Mouse (Mus musculus) embryonic facial prominence, embryonic 13.5 days (tissue): ENCODE results near the gene Acer3. TPM values are rescaled to one million over a fixed set of nuclear protein-coding genes. Genes with fewer than 3 reads are reported as not detected.
A peak's percentile ranks its signal among the peaks of the same experiment; 100 is the strongest.

Source experiments
- ATAC-seq: fragments of 200-750 bp; cut with Nextera tagmentation; 2 replicates; pipeline ENCODE4 v1.8.0; 2017; ENCODE audit warnings: low read depth; ENCODE audit not compliant: insufficient number of reproducible peaks, insufficient read depth, low FRiP score, low TSS enrichment
- H3K27ac ChIP-seq: fragments of 300-500 bp; sonication (generic); 2 replicates; pipeline ENCODE4 v1.5.1; 2015; ENCODE audit warnings: moderate library complexity, mild to moderate bottlenecking, inconsistent platforms
- H3K27me3 ChIP-seq: fragments of 300-500 bp; sonication (generic); 2 replicates; pipeline ENCODE4 v1.6.1; 2015; ENCODE audit warnings: mild to moderate bottlenecking, inconsistent platforms
- H3K36me3 ChIP-seq: fragments of 300-500 bp; sonication (generic); 2 replicates; pipeline ENCODE4 v1.6.1; 2015; ENCODE audit warnings: mild to moderate bottlenecking, inconsistent platforms
- H3K4me1 ChIP-seq: fragments of 300-500 bp; sonication (generic); 2 replicates; pipeline ENCODE4 v1.6.1; 2015; ENCODE audit warnings: inconsistent platforms
- H3K4me2 ChIP-seq: fragments of 300-500 bp; sonication (generic); 2 replicates; pipeline ENCODE4 v1.6.1; 2015; ENCODE audit warnings: moderate library complexity, mild to moderate bottlenecking, inconsistent platforms
- H3K4me3 ChIP-seq: fragments of 300-500 bp; sonication (generic); 2 replicates; pipeline ENCODE4 v1.5.1; 2015; ENCODE audit warnings: mild to moderate bottlenecking, inconsistent platforms
- H3K9ac ChIP-seq: fragments of 300-500 bp; sonication (generic); 2 replicates; pipeline ENCODE4 v1.6.1; 2015; ENCODE audit warnings: mild to moderate bottlenecking, inconsistent platforms
- H3K9me3 ChIP-seq: fragments of 300-500 bp; sonication (generic); 2 replicates; pipeline ENCODE4 v1.6.1; 2016; ENCODE audit warnings: inconsistent platforms
- WGBS: fragments of 180-500 bp; shearing (Covaris S2); methylation state at CpG from one replicate; pipeline ENCODE4 v1.1.7; 2015; ENCODE audit warnings: mixed read lengths; 5-methylcytosine and 5-hydroxymethylcytosine counted together
- polyA plus RNA-seq: library from polyadenylated mRNA; unstranded; fragments of >200 nt; fragmentation: Nextera tagmentation; extraction: Ambion mirVana; gene quantifications from 2 replicates; pipeline ENCODE4 v1.2.1, GENCODE M21; 2015

The Acer3 gene
- polyA plus RNA-seq, 1 experiment from 2014 or later, result 31.8 TPM

DNA sequence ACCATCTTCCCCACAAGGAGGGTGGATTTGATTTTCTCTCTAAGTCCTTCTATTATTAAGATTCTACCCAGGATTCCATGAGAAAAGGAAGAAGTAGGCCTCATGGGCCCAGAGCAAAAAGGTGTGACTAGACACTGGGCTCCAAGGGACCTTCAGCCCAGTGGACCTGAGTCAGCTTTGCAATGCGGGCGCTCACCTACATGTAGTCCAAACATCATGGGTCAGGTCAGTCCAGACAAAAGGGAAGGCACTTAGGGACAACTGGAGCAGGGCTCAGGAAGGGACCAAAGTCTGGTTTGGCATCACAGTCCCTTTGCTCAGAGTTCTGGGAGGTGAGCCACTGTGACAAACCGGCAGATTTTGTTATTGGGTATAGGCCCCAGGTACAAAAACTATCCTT is 30.5 kb upstream of the Acer3 start:
- H3K4me2 ChIP-seq, result no peak overlapping the region
- H3K27me3 ChIP-seq, result no peaks in the 10 kb centered on the region
- WGBS, result 95% methylated on average over 3 of the region's 3 CpGs
- H3K27ac ChIP-seq, result no peak overlapping the region
- 0 out of 2 replicates have a peak overlapping the region, but pooled peaks have one; percentile 3 for H3K9ac ChIP-seq
- no peaks in the 10 kb centered on the region for H3K9me3 ChIP-seq
- H3K36me3 ChIP-seq, result peaks cover 36% of the 10 kb centered on the region
- no peak for ATAC-seq
- peaks cover 36% of the 10 kb centered on the region for H3K4me1 ChIP-seq
- H3K4me3 ChIP-seq, result no peak overlapping the region

DNA sequence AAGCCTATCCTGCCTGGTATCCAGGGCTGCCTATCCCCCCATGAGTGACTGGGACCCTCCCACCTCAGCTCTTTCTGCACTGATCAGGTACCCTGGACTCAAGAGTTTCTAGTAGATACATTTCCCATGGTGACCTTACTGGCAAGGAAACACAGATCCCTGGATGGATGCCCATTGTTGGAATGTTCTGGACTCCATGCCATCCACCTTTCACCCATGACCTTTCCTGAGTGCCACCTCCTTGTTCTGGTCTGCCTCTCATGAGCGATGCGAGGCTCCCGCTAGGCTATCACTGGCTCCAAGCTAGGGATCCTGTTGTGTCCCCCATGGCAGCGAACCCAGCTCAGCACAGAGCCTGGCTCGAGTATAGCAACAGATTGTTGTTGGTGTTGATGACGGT is 28.8 kb upstream of the Acer3 start:
- H3K4me1 ChIP-seq, result peaks cover 19% of the 10 kb centered on the region
- H3K27me3 ChIP-seq, result no peaks in the 10 kb centered on the region
- H3K9ac ChIP-seq, result no peak overlapping the region
- WGBS, result 90% methylated on average over 6 of the region's 6 CpGs
- no peak overlapping the region for H3K4me3 ChIP-seq
- H3K4me2 ChIP-seq, result no peak overlapping the region
- H3K36me3 ChIP-seq, result peaks cover 36% of the 10 kb centered on the region
- H3K27ac ChIP-seq, result no peak overlapping the region
- no peak for ATAC-seq
- no peaks in the 10 kb centered on the region for H3K9me3 ChIP-seq

DNA sequence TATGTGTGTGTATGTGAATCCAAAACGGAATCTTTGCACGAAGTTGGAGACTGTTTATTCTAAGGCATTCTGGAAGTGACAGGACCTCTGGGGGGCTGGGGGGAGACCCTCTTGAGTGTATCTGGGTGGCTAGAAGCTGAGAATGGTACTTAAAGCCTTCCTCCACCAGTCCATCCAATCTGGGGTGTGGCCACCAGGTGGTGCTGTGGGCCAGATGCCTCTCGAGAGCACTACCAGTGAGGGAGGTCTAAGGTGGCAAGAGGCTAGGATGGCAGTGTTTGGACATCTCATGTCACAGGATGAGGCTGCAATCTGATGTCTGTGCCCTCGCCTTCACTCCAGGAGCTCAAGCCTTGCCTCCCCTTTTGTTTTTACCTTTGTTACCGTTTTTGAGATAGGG is 28.1 kb upstream of the Acer3 start:
- H3K9ac ChIP-seq, result no peak overlapping the region
- H3K4me1 ChIP-seq, result peaks cover 11% of the 10 kb centered on the region
- H3K27me3 ChIP-seq, result no peaks in the 10 kb centered on the region
- 23% methylated on average over 5 of the region's 5 CpGs for WGBS
- no peak overlapping the region for H3K4me2 ChIP-seq
- ATAC-seq, result no peak
- H3K27ac ChIP-seq, result no peak overlapping the region
- H3K4me3 ChIP-seq, result no peak overlapping the region
- H3K36me3 ChIP-seq, result peaks cover 36% of the 10 kb centered on the region
- H3K9me3 ChIP-seq, result no peaks in the 10 kb centered on the region

DNA sequence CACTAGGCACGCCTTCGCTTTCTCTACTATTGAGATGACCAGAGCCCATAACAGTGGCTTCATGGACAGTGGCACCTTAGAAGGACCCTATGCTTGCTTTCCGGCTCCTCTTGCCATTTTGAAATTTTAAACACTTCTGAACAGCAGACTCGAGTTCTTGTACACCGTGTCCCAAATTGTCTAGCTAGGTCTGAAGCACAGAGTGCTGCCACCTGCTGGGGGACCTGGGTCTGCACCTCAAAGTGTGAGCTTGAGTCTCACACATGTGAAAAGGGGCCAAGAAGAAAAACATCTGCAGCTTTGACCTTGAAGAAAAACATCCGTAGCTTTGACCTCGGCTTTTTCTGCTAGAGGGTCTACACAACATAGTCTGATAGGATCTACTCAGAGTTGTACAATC is 27.0 kb upstream of the Acer3 start:
- 52% methylated on average over 7 of the region's 7 CpGs for WGBS
- H3K9me3 ChIP-seq, result no peaks in the 10 kb centered on the region
- no peak overlapping the region for H3K4me3 ChIP-seq
- 0 out of 2 replicates have a peak, but pooled peaks cover 3% of the 10 kb centered on the region for H3K4me1 ChIP-seq
- no peak overlapping the region for H3K9ac ChIP-seq
- H3K4me2 ChIP-seq, result no peak overlapping the region
- no peak overlapping the region for H3K27ac ChIP-seq
- peaks cover 36% of the 10 kb centered on the region for H3K36me3 ChIP-seq
- 0 out of 2 replicates have a peak, but pooled peaks cover 4% of the 10 kb centered on the region for H3K27me3 ChIP-seq
- no peak for ATAC-seq

DNA sequence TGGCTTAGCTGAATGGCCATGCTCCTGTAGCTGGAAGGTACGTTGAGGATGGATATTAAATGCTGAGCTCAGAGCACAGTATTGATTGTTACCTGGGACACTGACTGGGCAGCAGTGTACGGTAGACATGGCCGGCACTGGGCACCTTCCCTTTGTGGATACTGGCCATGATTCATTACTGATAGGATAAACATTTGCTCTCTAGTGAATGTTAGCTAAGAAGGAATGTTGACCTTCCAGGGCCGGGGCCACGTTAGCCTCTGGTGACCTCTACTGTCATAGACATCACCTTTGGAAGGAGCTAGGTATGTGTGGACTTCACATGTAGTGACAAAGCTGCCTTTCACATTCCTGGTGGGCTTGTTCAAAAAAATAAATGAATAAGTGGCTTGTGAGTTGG is 26.5 kb upstream of the Acer3 start:
- Histone ChIP-seq H3K9me3 (no peaks in the 10 kb centered on the region), H3K4me1 (no peaks in the 10 kb centered on the region), H3K36me3 (peaks cover 31% of the 10 kb centered on the region), H3K9ac (no peak overlapping the region), H3K27ac (no peak overlapping the region), H3K27me3 (peaks cover 8% of the 10 kb centered on the region; the same call in 1 of the 2 replicates), H3K4me2 (no peak overlapping the region), H3K4me3 (no peak overlapping the region)
- no peak for ATAC-seq
- WGBS, result 80% methylated on average over 5 of the region's 5 CpGs

DNA sequence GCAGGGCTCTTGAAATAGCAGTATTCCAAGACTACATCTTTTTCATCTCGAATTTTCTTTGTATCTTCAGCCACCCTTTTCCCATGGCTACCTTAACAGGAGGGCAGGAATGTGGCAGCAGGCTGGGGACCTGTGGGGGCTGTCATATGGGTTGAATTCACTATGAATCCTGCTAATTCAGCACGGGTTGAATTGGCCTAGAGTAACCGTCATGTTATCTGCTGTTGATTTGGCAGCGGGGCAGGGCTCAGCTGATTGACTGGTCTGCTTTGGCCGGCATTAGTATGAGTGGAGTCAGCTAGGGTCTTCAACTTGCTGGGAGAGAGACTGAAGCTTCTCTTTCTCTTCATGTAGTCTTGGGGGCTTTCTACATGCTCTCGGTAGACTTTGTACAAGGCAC is 24.0 kb upstream of the Acer3 start:
- peaks cover 7% of the 10 kb centered on the region for H3K36me3 ChIP-seq
- no peak overlapping the region for H3K4me2 ChIP-seq
- ATAC-seq, result no peak
- H3K27ac ChIP-seq, result no peak overlapping the region
- no peak overlapping the region for H3K4me3 ChIP-seq
- no peak overlapping the region for H3K9ac ChIP-seq
- no peaks in the 10 kb centered on the region for H3K4me1 ChIP-seq
- WGBS, result 40% methylated on average over 6 of the region's 6 CpGs
- peaks cover 8% of the 10 kb centered on the region; the same call in 1 of the 2 replicates for H3K27me3 ChIP-seq
- no peaks in the 10 kb centered on the region for H3K9me3 ChIP-seq

DNA sequence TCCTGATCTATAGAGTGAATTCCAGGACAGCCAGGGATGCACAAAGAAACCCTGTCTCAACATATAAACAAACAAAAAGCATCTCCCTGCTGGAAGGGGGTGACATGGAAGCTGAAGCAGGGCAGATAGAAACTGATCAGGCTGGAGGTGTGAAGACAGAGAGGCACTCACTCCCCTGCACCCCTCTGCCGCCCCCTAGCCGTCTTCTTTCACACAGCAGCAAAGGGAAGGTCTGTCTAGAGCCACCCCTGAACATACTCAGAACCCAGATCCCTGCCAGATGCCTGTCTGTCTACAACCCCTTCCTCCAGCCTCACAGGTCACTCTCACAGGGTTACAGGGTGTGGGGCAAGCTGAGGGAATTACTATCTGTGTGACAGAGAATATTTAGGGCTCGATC is 23.4 kb upstream of the Acer3 start:
- H3K4me3 ChIP-seq, result no peak overlapping the region
- no peaks in the 10 kb centered on the region for H3K9me3 ChIP-seq
- H3K9ac ChIP-seq, result no peak overlapping the region
- H3K27ac ChIP-seq, result no peak overlapping the region
- ATAC-seq, result no peak
- no peaks in the 10 kb centered on the region for H3K4me1 ChIP-seq
- no peak overlapping the region for H3K4me2 ChIP-seq
- H3K36me3 ChIP-seq, result 0 out of 2 replicates have a peak, but pooled peaks cover under 1% of the 10 kb centered on the region
- peaks cover 8% of the 10 kb centered on the region; the same call in 1 of the 2 replicates for H3K27me3 ChIP-seq
- WGBS, result 29% methylated on average over 3 of the region's 3 CpGs

DNA sequence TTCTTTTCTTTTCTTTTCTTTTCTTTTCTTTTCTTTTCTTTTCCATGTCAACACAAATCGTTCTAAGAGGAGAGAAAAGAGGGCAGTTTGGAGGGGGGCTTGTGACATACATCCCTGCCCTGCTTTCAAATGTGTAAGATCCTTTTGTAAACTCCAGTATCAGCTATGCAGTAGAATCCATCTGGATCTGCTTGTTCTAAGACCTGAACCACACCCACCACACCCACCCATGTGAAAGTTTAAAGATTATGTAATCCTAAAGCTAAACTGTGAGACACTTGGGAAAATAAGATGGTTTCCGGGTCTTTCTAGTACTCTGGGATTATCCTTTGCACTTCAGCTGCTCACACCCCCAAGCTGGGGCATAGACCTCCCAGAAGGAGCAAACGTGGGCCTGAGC is 21.2 kb upstream of the Acer3 start:
- Histone ChIP-seq H3K27me3 (peaks cover 8% of the 10 kb centered on the region; the same call in 1 of the 2 replicates), H3K36me3 (no peaks in the 10 kb centered on the region), H3K9ac (no peak overlapping the region), H3K9me3 (no peaks in the 10 kb centered on the region), H3K4me2 (no peak overlapping the region), H3K4me3 (no peak overlapping the region), H3K4me1 (no peaks in the 10 kb centered on the region), H3K27ac (no peak overlapping the region)
- 52% methylated on average over 3 of the region's 3 CpGs for WGBS
- ATAC-seq, result no peak

DNA sequence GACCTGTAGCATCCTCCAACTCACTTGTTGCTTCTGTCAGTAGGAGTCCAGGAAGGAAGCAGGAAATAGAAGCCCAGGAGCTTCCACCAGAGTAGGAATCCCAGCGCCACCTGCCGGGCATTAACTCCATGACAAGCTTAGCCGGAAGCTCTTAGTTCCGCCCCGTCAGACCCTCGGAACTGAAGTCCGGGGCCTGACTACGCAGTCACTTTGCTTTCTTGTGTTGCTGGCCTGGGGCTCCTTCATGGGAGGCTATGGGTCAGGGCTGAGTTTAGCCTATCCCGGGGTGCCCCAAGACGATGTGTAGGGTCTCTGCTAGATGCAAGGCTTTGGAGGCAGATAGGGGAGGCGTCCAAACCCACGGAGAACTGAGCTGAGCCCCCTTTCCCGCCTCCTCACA is 20.5 kb upstream of the Acer3 start:
- Histone ChIP-seq H3K27me3 (peaks cover 8% of the 10 kb centered on the region; the same call in 1 of the 2 replicates), H3K4me3 (peak overlapping the region; percentile 45), H3K4me2 (peak overlapping the region; percentile 70), H3K9me3 (no peaks in the 10 kb centered on the region), H3K4me1 (no peaks in the 10 kb centered on the region), H3K9ac (peak overlapping the region; percentile 69), H3K27ac (no peak overlapping the region), H3K36me3 (no peaks in the 10 kb centered on the region)
- under 1% methylated on average over 13 of the region's 13 CpGs for WGBS
- no peak for ATAC-seq

DNA sequence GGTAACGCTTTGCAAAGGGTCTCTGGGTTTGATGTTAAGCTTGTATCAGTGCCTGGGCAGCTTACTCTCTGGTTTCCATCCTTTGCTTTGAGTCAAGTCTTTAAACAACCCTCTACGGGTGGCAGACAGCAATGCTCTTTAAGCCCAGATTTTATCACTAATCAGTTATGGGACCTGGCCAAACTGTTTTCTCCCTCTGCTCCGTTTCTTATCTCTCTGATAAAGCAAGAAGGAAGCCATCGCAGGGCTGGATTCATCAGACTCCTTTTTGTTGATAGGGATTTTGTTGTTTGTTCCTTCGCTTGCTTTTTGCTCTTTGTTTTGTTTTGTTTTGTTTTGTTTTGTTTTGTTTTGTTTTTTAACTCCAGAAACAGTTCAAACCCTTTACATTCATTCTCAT is 19.3 kb upstream of the Acer3 start:
- peaks cover 8% of the 10 kb centered on the region; the same call in 1 of the 2 replicates for H3K27me3 ChIP-seq
- no peaks in the 10 kb centered on the region for H3K4me1 ChIP-seq
- no peak overlapping the region for H3K9ac ChIP-seq
- no peak for ATAC-seq
- no peaks in the 10 kb centered on the region for H3K9me3 ChIP-seq
- 78% methylated on average over 5 of the region's 5 CpGs for WGBS
- no peak overlapping the region for H3K4me2 ChIP-seq
- no peaks in the 10 kb centered on the region for H3K36me3 ChIP-seq
- no peak overlapping the region for H3K27ac ChIP-seq
- H3K4me3 ChIP-seq, result no peak overlapping the region

DNA sequence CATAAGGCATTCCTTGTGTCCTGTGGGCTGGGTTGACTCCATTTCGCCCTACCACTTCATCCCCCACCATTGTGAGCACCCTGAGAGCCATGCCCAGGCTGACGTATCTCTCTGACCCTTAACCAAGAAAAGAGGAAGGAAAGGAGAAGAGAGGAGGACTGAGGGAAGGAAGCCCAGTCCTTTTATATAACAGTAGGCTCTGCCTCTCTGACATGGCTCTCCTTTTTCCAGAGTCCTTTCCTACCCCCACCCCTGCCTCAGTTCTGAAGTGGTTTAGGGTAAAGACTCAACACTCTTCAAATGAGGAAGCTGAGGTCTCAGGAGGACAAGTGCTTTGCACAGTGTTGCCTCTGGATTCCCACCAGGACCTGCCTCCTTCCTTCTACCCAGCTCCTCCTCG is 13.0 kb upstream of the Acer3 start:
- Histone ChIP-seq H3K36me3 (no peaks in the 10 kb centered on the region), H3K9ac (no peak overlapping the region), H3K9me3 (no peaks in the 10 kb centered on the region), H3K4me1 (peaks cover 10% of the 10 kb centered on the region), H3K27me3 (no peaks in the 10 kb centered on the region), H3K27ac (no peak overlapping the region), H3K4me3 (no peak overlapping the region), H3K4me2 (no peak overlapping the region)
- no peak for ATAC-seq
- 82% methylated on average over 3 of the region's 3 CpGs for WGBS

DNA sequence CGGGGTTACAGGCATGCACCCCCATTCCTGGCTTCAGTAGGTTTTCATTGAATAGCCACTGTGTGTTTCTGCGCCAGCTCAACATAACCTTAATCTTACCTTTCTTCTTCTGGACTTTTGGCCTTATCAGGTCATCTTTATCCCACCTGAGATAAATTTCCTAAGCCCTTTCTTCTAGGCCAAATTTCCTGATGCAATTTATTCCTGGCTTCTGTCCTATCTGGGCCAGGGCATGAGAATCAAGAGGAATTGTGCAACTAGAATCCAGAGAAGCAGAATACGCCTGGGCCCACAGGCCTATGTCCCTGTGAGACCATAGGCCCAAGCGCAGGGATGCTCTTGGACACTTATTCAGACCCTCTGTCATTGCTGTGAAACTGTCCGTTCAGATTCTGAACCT is 12.5 kb upstream of the Acer3 start:
- no peak overlapping the region for H3K4me2 ChIP-seq
- no peak overlapping the region for H3K27ac ChIP-seq
- H3K36me3 ChIP-seq, result no peaks in the 10 kb centered on the region
- no peak for ATAC-seq
- no peak overlapping the region for H3K4me3 ChIP-seq
- H3K9ac ChIP-seq, result no peak overlapping the region
- 90% methylated on average over 5 of the region's 5 CpGs for WGBS
- peaks cover 10% of the 10 kb centered on the region for H3K4me1 ChIP-seq
- no peaks in the 10 kb centered on the region for H3K27me3 ChIP-seq
- no peaks in the 10 kb centered on the region for H3K9me3 ChIP-seq
